Mouse (Mus musculus) bone marrow macrophage, adult 2 months (primary cell): ENCODE data around the gene Ctnnbip1.

Source experiments
- CTCF ChIP-seq: IDR thresholded peaks from 2 replicates; pipeline ENCODE4 v1.5.1; 2012; ENCODE audit warnings: low read depth, mild to moderate bottlenecking, low read length, moderate library complexity
- POLR2A ChIP-seq: IDR thresholded peaks from 2 replicates; pipeline ENCODE4 v1.6.1; 2012; ENCODE audit warnings: mild to moderate bottlenecking, low read depth, low read length, borderline replicate concordance

- TF ChIP-seq CTCF: no peak
- TF ChIP-seq POLR2A: no peak
Measured at GRCm38 (mm10) chr4:149521258-149521657, 3.2 kb downstream of the Ctnnbip1 start.
